Comparison of ENCODE assay signal across 8 mouse cellular contexts in genomic region chr14:47472359-47472742, GRCm38 (mm10). TPM values are rescaled to one million over a fixed set of nuclear protein-coding genes. Genes with fewer than 3 reads are reported as not detected.
DNase-seq lines count a peak whose midpoint lies in the region; ATAC-seq and TF ChIP-seq lines count a peak whose summit lies in the region.

No protein-coding gene starts in this region.

- peak overlapping the region; percentile 83 for H3K9ac ChIP-seq in MEL (ENCODE audit: control insufficient read depth, low read depth, low read length, poor library complexity, severe bottlenecking)
- peak overlapping the region; percentile 89 for H3K9ac ChIP-seq in forebrain, embryonic 16.5 days (replicated peaks; ENCODE audit: low read depth, low read length)
- peak overlapping the region; percentile 95 for H3K9ac ChIP-seq in neural tube, embryonic 15.5 days (replicated peaks)

- peak; percentile 22 for TF ChIP-seq RAD21 in MEL (IDR thresholded peaks at IDR 0.05; ENCODE audit: low read depth, low read length)

- no peaks in the 10 kb centered on the region for H3K9me3 ChIP-seq in MEL (replicated peaks; ENCODE audit: insufficient read depth, low read length)
- H3K9me3 ChIP-seq in forebrain, embryonic 16.5 days (ENCODE audit: control insufficient read depth, low read length), result no peaks in the 10 kb centered on the region
- H3K9me3 ChIP-seq in neural tube, embryonic 15.5 days (replicated peaks), result no peaks in the 10 kb centered on the region

- peaks cover 0 to 1% of the 10 kb centered on the region in 2 experiments; a peak in 1 of 4 replicates for H3K27me3 ChIP-seq in MEL (ENCODE audit: control insufficient read depth in 1 of 2, insufficient read depth in 2 of 2, low read length in 2 of 2)
- no peaks in the 10 kb centered on the region for H3K27me3 ChIP-seq in forebrain, embryonic 16.5 days (replicated peaks; ENCODE audit: control insufficient read depth, insufficient read depth, low read length)
- H3K27me3 ChIP-seq in neural tube, embryonic 15.5 days (replicated peaks), result no peaks in the 10 kb centered on the region

- TF ChIP-seq POLR2A in MEL (IDR thresholded peaks at IDR 0.05; ENCODE audit: control insufficient read depth in 1 of 2, insufficient read depth in 1 of 2, low read depth in 1 of 2, low read length in 2 of 2, poor library complexity in 1 of 2), result peak; percentile 75 to 77; a peak in 3 of 4 replicates

- peak overlapping the region; percentile 57 to 59; a peak in 3 of 4 replicates for H3K4me3 ChIP-seq in MEL (ENCODE audit: control insufficient read depth in 1 of 2, insufficient read depth in 1 of 2, low read depth in 2 of 2, low read length in 2 of 2)
- H3K4me3 ChIP-seq in forebrain, embryonic 16.5 days (replicated peaks; ENCODE audit: low read length), result peak overlapping the region; percentile 86
- H3K4me3 ChIP-seq in neural tube, embryonic 15.5 days (replicated peaks), result peak overlapping the region; percentile 98

- 0% methylated on average over 40 of the region's 40 CpGs for WGBS in forebrain, embryonic 16.5 days
- WGBS in neural tube, embryonic 15.5 days, result 0% methylated on average over 35 of the region's 40 CpGs

- peak in 1 of 2 experiments; percentile 43; a peak in 1 of 4 replicates for TF ChIP-seq EP300 in MEL (IDR thresholded peaks at IDR 0.05; ENCODE audit: low read depth in 1 of 2, low read length in 2 of 2)

- peaks cover 18% of the 10 kb centered on the region for H3K79me2 ChIP-seq in MEL (ENCODE audit: control insufficient read depth, insufficient read depth, low read length, poor library complexity)

- H3K36me3 ChIP-seq in MEL (ENCODE audit: control insufficient read depth in 1 of 2, insufficient read depth in 2 of 2, low read length in 2 of 2), result peaks cover 0 to 7% of the 10 kb centered on the region in 2 experiments; a peak in 2 of 4 replicates
- H3K36me3 ChIP-seq in forebrain, embryonic 16.5 days (ENCODE audit: control insufficient read depth, insufficient read depth), result no peaks in the 10 kb centered on the region
- no peaks in the 10 kb centered on the region for H3K36me3 ChIP-seq in neural tube, embryonic 15.5 days

- H3K4me2 ChIP-seq in forebrain, embryonic 16.5 days (ENCODE audit: low read length), result peak overlapping the region; percentile 85
- H3K4me2 ChIP-seq in neural tube, embryonic 15.5 days, result peak overlapping the region; percentile 59

- ATAC-seq in forebrain, embryonic 16.5 days, result peak; percentile 97
- ATAC-seq in neural tube, embryonic 15.5 days (ENCODE audit: low FRiP score), result peak; percentile 97

- intact Hi-C loops in heart, postnatal 36 days (cut with DNase I), result loop anchor here (1.0 kb wide), 2 partner anchors 57 to 62 kb away; no protein-coding TSS in a partner anchor

- H3K27ac ChIP-seq in MEL (ENCODE audit: control insufficient read depth, low read depth, low read length), result peak overlapping the region; percentile 15; the same call in 1 of the 2 replicates
- peak overlapping the region; percentile 69 for H3K27ac ChIP-seq in forebrain, embryonic 16.5 days (ENCODE audit: low read length)
- H3K27ac ChIP-seq in neural tube, embryonic 15.5 days (replicated peaks), result peak overlapping the region; percentile 91

- DNase-seq in MEL (ENCODE audit: low read depth, low spot score), result peak; percentile 95
- DNase-seq in cerebellum, adult 18-20 months, result peak; percentile 93 to 99
- DNase-seq in heart, postnatal 36 days, result peak; percentile 97 to 98
- peak; percentile 95 to 98 for DNase-seq in layer of hippocampus, adult 18-20 months (ENCODE audit: low spot score in 2 of 2)
- DNase-seq in lung, adult 18-20 months, result peak; percentile 92 to 95
- DNase-seq in testis, postnatal 10 days (ENCODE audit: low spot score), result peak; percentile 97

- TF ChIP-seq CTCF in MEL (IDR thresholded peaks at IDR 0.05 in 2 of 3, conservative IDR thresholded peaks at IDR 0.05 in 1 of 3; ENCODE audit: control insufficient read depth in 1 of 3, insufficient read depth in 1 of 3, low read depth in 2 of 3, low read length in 3 of 3, poor library complexity in 1 of 3, severe bottlenecking in 1 of 3), result peak; percentile 73 to 94 (median 90)

- H3K4me1 ChIP-seq in MEL (ENCODE audit: control insufficient read depth in 1 of 2, insufficient read depth in 2 of 2, low read length in 2 of 2), result peaks cover 3 to 13% of the 10 kb centered on the region in 2 experiments; a peak in 3 of 4 replicates
- H3K4me1 ChIP-seq in forebrain, embryonic 16.5 days (replicated peaks; ENCODE audit: control insufficient read depth, insufficient read depth, low read length), result peaks cover 7% of the 10 kb centered on the region
- H3K4me1 ChIP-seq in neural tube, embryonic 15.5 days, result peaks cover 15% of the 10 kb centered on the region

TF ChIP-seq in MEL, 35 proteins besides CTCF, POLR2A, EP300 and RAD21 (continues in another document):
- TF ChIP-seq CHD2 (IDR thresholded peaks at IDR 0.05; ENCODE audit: low read length), result no peak
- no peak for TF ChIP-seq TAL1 (IDR thresholded peaks at IDR 0.05; ENCODE audit: low read length)
- TF ChIP-seq MEF2A (IDR thresholded peaks at IDR 0.05; ENCODE audit: extremely low read depth, insufficient replicate concordance, low read depth, low read length, poor library complexity, severe bottlenecking), result no peak
- peak; percentile 83 for TF ChIP-seq SMC3 (IDR thresholded peaks at IDR 0.05; ENCODE audit: low read depth, low read length)
- peak; percentile 53; the same call in 1 of the 2 replicates for TF ChIP-seq MAZ (IDR thresholded peaks at IDR 0.05; ENCODE audit: low read depth, low read length)
- no peak for TF ChIP-seq MAFK (IDR thresholded peaks at IDR 0.05; ENCODE audit: borderline replicate concordance, low read depth, low read length)
- TF ChIP-seq TBP (IDR thresholded peaks at IDR 0.05; ENCODE audit: low read depth, low read length), result 0 out of 2 replicates have a peak, but pooled peaks have one; percentile 42
- peak; percentile 65 for TF ChIP-seq HCFC1 (IDR thresholded peaks at IDR 0.05; ENCODE audit: low read depth, low read length)
- TF ChIP-seq SIN3A (IDR thresholded peaks at IDR 0.05; ENCODE audit: low read length), result peak; percentile 59; the same call in 1 of the 2 replicates
- TF ChIP-seq MYC (IDR thresholded peaks at IDR 0.05; ENCODE audit: low read depth, low read length), result no peak
- TF ChIP-seq UBTF (IDR thresholded peaks at IDR 0.05; ENCODE audit: borderline replicate concordance, insufficient read depth, low read depth, low read length), result 0 out of 2 replicates have a peak, but pooled peaks have one; percentile 50
- TF ChIP-seq KAT2A (conservative IDR thresholded peaks at IDR 0.05; ENCODE audit: low read depth, low read length), result no peak
- TF ChIP-seq MAX (IDR thresholded peaks at IDR 0.05; ENCODE audit: low read length), result no peak
- TF ChIP-seq MYB (IDR thresholded peaks at IDR 0.05; ENCODE audit: low read depth, low read length), result peak; percentile 72
- TF ChIP-seq CHD1 (IDR thresholded peaks at IDR 0.05; ENCODE audit: low read depth, low read length), result no peak
- TF ChIP-seq E2F4 (IDR thresholded peaks at IDR 0.05; ENCODE audit: borderline replicate concordance, low read depth, low read length), result no peak
- TF ChIP-seq ZKSCAN1 (IDR thresholded peaks at IDR 0.05; ENCODE audit: low read depth, low read length), result no peak
- TF ChIP-seq POLR2AphosphoS5 (IDR thresholded peaks at IDR 0.05; ENCODE audit: borderline replicate concordance, low read depth, low read length), result no peak
- no peak for TF ChIP-seq ELF1 (IDR thresholded peaks at IDR 0.05; ENCODE audit: low read depth, low read length)
- TF ChIP-seq TCF12 (IDR thresholded peaks at IDR 0.05; ENCODE audit: low read depth, low read length), result peak; percentile 73
- TF ChIP-seq JUND (IDR thresholded peaks at IDR 0.05; ENCODE audit: low read depth, low read length), result no peak
- TF ChIP-seq GABPA (IDR thresholded peaks at IDR 0.05; ENCODE audit: low read depth, low read length), result no peak
- TF ChIP-seq MXI1 (IDR thresholded peaks at IDR 0.05; ENCODE audit: low read depth, low read length), result no peak; the same call in 1 of the 2 replicates
- TF ChIP-seq USF1 (IDR thresholded peaks at IDR 0.05; ENCODE audit: low read depth, low read length), result peak; percentile 64
- TF ChIP-seq POLR2AphosphoS2 (IDR thresholded peaks at IDR 0.05; ENCODE audit: low read length), result 0 out of 2 replicates have a peak, but pooled peaks have one; percentile 33
- no peak; the same call in 1 of the 2 replicates for TF ChIP-seq ZNF384 (IDR thresholded peaks at IDR 0.05; ENCODE audit: low read depth, low read length)
- no peak for TF ChIP-seq RCOR1 (IDR thresholded peaks at IDR 0.05; ENCODE audit: low read depth, low read length)
- TF ChIP-seq NELFE (IDR thresholded peaks at IDR 0.05; ENCODE audit: low read depth, low read length), result peak; percentile 84
- 0 out of 2 replicates have a peak, but pooled peaks have one; percentile 16 for TF ChIP-seq ZC3H11A (IDR thresholded peaks at IDR 0.05; ENCODE audit: low read depth, low read length)
- TF ChIP-seq ZMIZ1 (IDR thresholded peaks at IDR 0.05; ENCODE audit: low read depth, low read length), result peak; percentile 84; the same call in 1 of the 2 replicates
- peak; percentile 43; the same call in 1 of the 2 replicates for TF ChIP-seq NRF1 (IDR thresholded peaks at IDR 0.05; ENCODE audit: insufficient read depth, low read depth, low read length, poor library complexity, severe bottlenecking)
- peak; percentile 42; the same call in 1 of the 2 replicates for TF ChIP-seq ETS1 (IDR thresholded peaks at IDR 0.05; ENCODE audit: low read depth, low read length)

RNA-seq across cellular contexts. Expression of gene Fbxo34, which starts 22.1 kb away (rescaled TPM):
- total RNA-seq in MEL (2012; rRNA removed), result 14.8 and 17.2 TPM in 2 replicates
- 10 to 100 TPM in 1 of 2 experiments, not detected in 1; 29.5 TPM for polyA plus RNA-seq in MEL (2012; ENCODE audit: insufficient read depth in 1 of 2, insufficient read length in 2 of 2, low read depth in 1 of 2, low replicate concordance in 2 of 2, missing spikeins in 1 of 2)
- polyA plus RNA-seq in forebrain, embryonic 16.5 days (2015; fragmentation: Nextera tagmentation; extraction: Ambion mirVana), result 20.3 and 23.1 TPM in 2 replicates
- 10 to 100 TPM; 11.4 to 14.0 TPM for total RNA-seq in heart, postnatal 36 days (2021)
- 10 to 100 TPM; 88.5 to 91.4 TPM for total RNA-seq in layer of hippocampus, adult 18-20 months (2021)
- 30.9 and 32.3 TPM in 2 replicates for polyA plus RNA-seq in neural tube, embryonic 15.5 days (2015; fragmentation: Nextera tagmentation; extraction: Ambion mirVana)

RNA-seq across cellular contexts. Expression of gene Dlgap5, which starts 54.1 kb away (rescaled TPM):
- 45.0 and 52.0 TPM in 2 replicates for total RNA-seq in MEL (2012; rRNA removed)
- 10 to 100 TPM; 62.4 to 71.2 TPM for polyA plus RNA-seq in MEL (2012; ENCODE audit: insufficient read depth in 1 of 2, insufficient read length in 2 of 2, low read depth in 1 of 2, low replicate concordance in 2 of 2, missing spikeins in 1 of 2)
- 15.9 and 16.5 TPM in 2 replicates for polyA plus RNA-seq in forebrain, embryonic 16.5 days (2015; fragmentation: Nextera tagmentation; extraction: Ambion mirVana)
- total RNA-seq in heart, postnatal 36 days (2021), result under 1 TPM; 0.86 to 0.87 TPM
- total RNA-seq in layer of hippocampus, adult 18-20 months (2021), result under 1 TPM in 1 of 2 experiments, not detected in 1; 0.25 TPM
- polyA plus RNA-seq in neural tube, embryonic 15.5 days (2015; fragmentation: Nextera tagmentation; extraction: Ambion mirVana), result 4.4 and 15.3 TPM in 2 replicates

Comparison
In these comparisons a context has a peak if more than half of its experiments do, and no peak if none do; other contexts are left out.
1. Peak in every context shown above with its lines: DNase-seq, ATAC-seq, H3K4me3 ChIP-seq and H3K27ac ChIP-seq.
2. H3K27ac ChIP-seq: peak in every context shown above with its lines; median percentile 91 in neural tube, embryonic 15.5 days; 69 in forebrain, embryonic 16.5 days; 15 in MEL.
3. RNA of gene Dlgap5, which starts 54.1 kb away (total RNA-seq): 45.0 to 52.0 TPM in MEL; 0.86 to 0.87 TPM in heart, postnatal 36 days and 0.25 TPM in layer of hippocampus, adult 18-20 months; every median in the first group is over 10 times any median in the second.